Mouse (Mus musculus): ENCODE results near the gene Acvr1b. TPM values are rescaled to one million over a fixed set of nuclear protein-coding genes. Genes with fewer than 3 reads are reported as not detected.

Acvr1b gene
- total RNA-seq, 2 experiments from 2014 or later: 88.8 to 90.3 TPM

- DNase-seq (ENCODE audit: low spot score in 2 of 2): no peak
Observed at GRCm38 (mm10) chr15:101175131-101175460, 1.2 kb downstream of the Acvr1b start.

GRCm38 (mm10) chr15:101175613-101176283 lies 1.9 kb downstream of the Acvr1b start:
- DNase-seq (ENCODE audit: low spot score in 2 of 2): no peak

- DNase-seq (ENCODE audit: low spot score in 2 of 2): no peak
Observed at GRCm38 (mm10) chr15:101176284-101176680, 2.4 kb downstream of the Acvr1b start.

- no peak for DNase-seq (ENCODE audit: low spot score in 2 of 2)
Observed at GRCm38 (mm10) chr15:101176795-101177691, 3.2 kb downstream of the Acvr1b start.

GRCm38 (mm10) chr15:101180363-101181105 lies 6.7 kb downstream of the Acvr1b start:
- DNase-seq (ENCODE audit: low spot score in 2 of 2): no peak

- DNase-seq (ENCODE audit: low spot score in 2 of 2): no peak
Observed at GRCm38 (mm10) chr15:101181106-101181466, 7.2 kb downstream of the Acvr1b start.

- DNase-seq (ENCODE audit: low spot score in 2 of 2): no peak
Observed at GRCm38 (mm10) chr15:101181500-101181899, 7.6 kb downstream of the Acvr1b start.

- no peak for DNase-seq (ENCODE audit: low spot score in 2 of 2)
Observed at GRCm38 (mm10) chr15:101182676-101183075, 8.8 kb downstream of the Acvr1b start.

- no peak for DNase-seq (ENCODE audit: low spot score in 2 of 2)
Observed at GRCm38 (mm10) chr15:101184300-101184699, 10.4 kb downstream of the Acvr1b start.

GRCm38 (mm10) chr15:101185549-101185948 lies 11.7 kb downstream of the Acvr1b start:
- DNase-seq (ENCODE audit: low spot score in 2 of 2): no peak

- DNase-seq (ENCODE audit: low spot score in 2 of 2): no peak
Observed at GRCm38 (mm10) chr15:101187907-101188306, 14.0 kb downstream of the Acvr1b start.

GRCm38 (mm10) chr15:101189981-101190761 lies 16.3 kb downstream of the Acvr1b start:
- no peak for DNase-seq (ENCODE audit: low spot score in 2 of 2)

- DNase-seq (ENCODE audit: low spot score in 2 of 2): no peak
Observed at GRCm38 (mm10) chr15:101190762-101191150, 16.9 kb downstream of the Acvr1b start.

GRCm38 (mm10) chr15:101191459-101192259 lies 17.8 kb downstream of the Acvr1b start:
- DNase-seq (ENCODE audit: low spot score in 2 of 2): no peak

- DNase-seq (ENCODE audit: low spot score in 2 of 2): no peak
Observed at GRCm38 (mm10) chr15:101192260-101192640, 18.4 kb downstream of the Acvr1b start.

GRCm38 (mm10) chr15:101192651-101193050 lies 18.8 kb downstream of the Acvr1b start:
- no peak for DNase-seq (ENCODE audit: low spot score in 2 of 2)

- DNase-seq (ENCODE audit: low spot score in 2 of 2): no peak
Observed at GRCm38 (mm10) chr15:101193971-101194370, 20.1 kb downstream of the Acvr1b start.

GRCm38 (mm10) chr15:101194951-101195823 lies 21.3 kb downstream of the Acvr1b start:
- no peak for DNase-seq (ENCODE audit: low spot score in 2 of 2)

GRCm38 (mm10) chr15:101196079-101196795 lies 22.4 kb downstream of the Acvr1b start:
- no peak for DNase-seq (ENCODE audit: low spot score in 2 of 2)

Measured in layer of hippocampus, adult 18-20 months (tissue).